Mouse (Mus musculus): ENCODE data around the gene Itpr1. TPM values are rescaled to one million over a fixed set of nuclear protein-coding genes. Genes with fewer than 3 reads are reported as not detected.

Gene Itpr1
- polyA plus RNA-seq (2015; fragmentation: Nextera tagmentation; extraction: Ambion mirVana), result 15.0 and 18.2 TPM in 2 replicates

DNA sequence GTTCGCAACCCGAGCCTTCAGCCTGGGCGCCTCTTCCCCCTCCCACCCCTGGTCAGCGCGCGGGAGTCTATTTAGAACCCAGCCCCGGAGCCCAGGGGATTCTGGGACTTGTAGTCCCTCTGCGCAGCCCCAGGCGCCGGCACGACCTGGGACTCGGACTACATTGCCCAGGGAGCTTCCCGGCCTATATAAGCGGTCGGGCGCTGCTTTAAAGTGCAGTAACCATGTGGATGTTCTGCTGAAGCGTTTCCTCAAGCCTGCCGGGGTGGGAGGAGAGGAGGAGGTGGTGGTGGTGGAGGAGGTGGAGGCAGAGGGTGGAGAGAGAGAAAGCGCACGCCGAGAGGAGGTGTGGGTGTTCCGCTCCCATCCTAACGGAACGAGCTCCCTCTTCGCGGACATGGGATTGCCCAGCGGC is at the start of gene Itpr1:
Gene Itpr1, plus strand, starts transcription at position 216 of the 415 bp plus-strand sequence.
- peak; percentile 100 for ATAC-seq
- peak within 1 kb of the TSS; percentile 64 for H3K9ac ChIP-seq (replicated peaks; ENCODE audit: low read depth, low read length)
- 0% methylated on average over 27 of the region's 27 CpGs for WGBS
- no peaks in the 10 kb centered on the region for H3K9me3 ChIP-seq (ENCODE audit: control insufficient read depth, low read length)
- H3K4me1 ChIP-seq (replicated peaks; ENCODE audit: control insufficient read depth, insufficient read depth, low read length), result peaks cover 17% of the 10 kb centered on the region
- peak within 1 kb of the TSS; percentile 81 for H3K4me3 ChIP-seq (replicated peaks; ENCODE audit: low read length)
- H3K4me2 ChIP-seq (ENCODE audit: low read length), result peak within 1 kb of the TSS; percentile 66
- H3K27ac ChIP-seq (ENCODE audit: low read length), result no peak within 1 kb of the TSS
- H3K36me3 ChIP-seq (ENCODE audit: control insufficient read depth, insufficient read depth), result no peaks in the 10 kb centered on the region
- no peaks in the 10 kb centered on the region for H3K27me3 ChIP-seq (replicated peaks; ENCODE audit: control insufficient read depth, insufficient read depth, low read length)

DNA sequence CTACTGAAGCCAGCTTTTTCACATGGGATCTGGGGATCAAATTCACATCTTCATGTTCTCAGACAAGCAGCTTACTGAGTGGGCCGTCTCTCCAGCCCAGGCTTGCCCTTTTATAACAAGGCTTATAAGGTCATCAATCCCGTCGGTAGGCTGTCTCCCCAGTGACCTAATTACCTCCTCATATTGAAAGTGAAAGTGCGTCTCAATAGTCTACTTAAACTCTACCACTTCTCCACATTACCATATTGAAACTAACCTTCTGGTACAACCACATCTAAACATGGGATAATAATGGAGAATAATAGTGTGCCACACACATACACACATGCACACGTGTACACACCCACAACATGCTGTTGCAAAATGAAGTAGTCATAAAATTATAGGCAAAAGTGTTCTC is 48.0 kb upstream of the Itpr1 start:
- Histone ChIP-seq H3K9me3 (ENCODE audit: control insufficient read depth, low read length) (no peaks in the 10 kb centered on the region), H3K4me3 (replicated peaks; ENCODE audit: low read length) (no peak overlapping the region), H3K4me1 (replicated peaks; ENCODE audit: control insufficient read depth, insufficient read depth, low read length) (no peaks in the 10 kb centered on the region), H3K27ac (ENCODE audit: low read length) (no peak overlapping the region), H3K9ac (replicated peaks; ENCODE audit: low read depth, low read length) (no peak overlapping the region), H3K27me3 (replicated peaks; ENCODE audit: control insufficient read depth, insufficient read depth, low read length) (no peaks in the 10 kb centered on the region), H3K4me2 (ENCODE audit: low read length) (no peak overlapping the region), H3K36me3 (ENCODE audit: control insufficient read depth, insufficient read depth) (no peaks in the 10 kb centered on the region)
- WGBS, result 72% methylated on average over 5 of the region's 5 CpGs
- no peak for ATAC-seq

DNA sequence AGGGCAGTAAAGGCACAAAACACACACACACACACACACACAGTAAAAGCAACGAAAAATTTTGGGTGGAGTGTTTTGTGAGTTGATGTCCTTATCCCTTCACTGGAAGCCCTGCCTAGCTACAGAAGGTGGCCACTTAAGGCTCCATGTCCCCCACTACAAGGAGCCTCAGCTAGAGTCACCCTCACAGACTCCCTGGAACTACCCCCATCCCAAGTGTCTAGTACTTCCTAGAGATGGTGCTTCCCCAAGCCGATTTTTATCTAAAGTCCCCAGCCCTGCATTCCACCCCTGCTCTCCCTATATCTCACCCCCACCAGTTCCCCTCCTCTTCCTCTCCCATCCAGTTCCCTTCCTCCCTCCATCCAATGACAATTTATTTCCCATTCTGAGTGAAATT is 47.3 kb upstream of the Itpr1 start:
- Histone ChIP-seq H3K27ac (ENCODE audit: low read length) (no peak overlapping the region), H3K4me3 (replicated peaks; ENCODE audit: low read length) (no peak overlapping the region), H3K4me2 (ENCODE audit: low read length) (no peak overlapping the region), H3K9me3 (ENCODE audit: control insufficient read depth, low read length) (no peaks in the 10 kb centered on the region), H3K4me1 (replicated peaks; ENCODE audit: control insufficient read depth, insufficient read depth, low read length) (no peaks in the 10 kb centered on the region), H3K36me3 (ENCODE audit: control insufficient read depth, insufficient read depth) (no peaks in the 10 kb centered on the region), H3K27me3 (replicated peaks; ENCODE audit: control insufficient read depth, insufficient read depth, low read length) (no peaks in the 10 kb centered on the region), H3K9ac (replicated peaks; ENCODE audit: low read depth, low read length) (no peak overlapping the region)
- no peak for ATAC-seq
- 88% methylated on average over 2 of the region's 2 CpGs for WGBS

DNA sequence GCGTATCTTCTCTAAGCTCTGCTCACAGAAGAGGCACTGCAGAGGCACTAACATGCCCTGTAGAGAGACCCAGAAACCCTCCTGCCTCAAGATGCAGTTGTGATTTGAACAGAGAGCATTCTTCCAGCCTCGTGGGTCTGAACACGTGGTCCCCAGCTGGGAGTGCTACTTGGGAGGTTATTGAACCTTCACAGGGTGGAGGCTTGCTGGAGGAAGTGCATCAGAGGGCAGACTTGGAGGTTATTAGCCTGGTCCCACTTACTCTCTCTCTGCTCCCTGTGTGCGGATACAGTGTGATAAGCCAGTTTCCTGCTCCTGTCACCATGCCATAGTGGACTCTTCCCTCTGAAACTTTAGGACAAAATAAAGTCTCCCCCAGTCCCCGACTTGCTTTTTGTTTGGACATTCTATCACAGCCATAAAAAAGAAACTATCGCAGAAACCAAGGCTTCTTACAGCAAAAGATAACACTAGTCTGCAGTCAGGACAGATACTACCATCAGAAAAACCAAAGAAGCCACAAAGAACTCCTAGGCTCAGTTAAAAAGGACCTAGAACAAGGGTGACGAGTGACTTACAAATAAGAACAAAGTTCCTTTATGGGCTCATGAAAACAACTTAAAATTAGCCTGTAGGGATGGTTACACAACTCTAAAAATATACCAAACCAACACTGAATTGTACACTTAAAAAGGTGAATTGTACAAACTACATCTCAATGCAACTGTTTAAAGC is 44.8 kb upstream of the Itpr1 start:
- H3K9ac ChIP-seq (replicated peaks; ENCODE audit: low read depth, low read length), result no peak overlapping the region
- 74% methylated on average over 7 of the region's 7 CpGs for WGBS
- no peak overlapping the region for H3K4me3 ChIP-seq (replicated peaks; ENCODE audit: low read length)
- H3K27me3 ChIP-seq (replicated peaks; ENCODE audit: control insufficient read depth, insufficient read depth, low read length), result no peaks in the 10 kb centered on the region
- H3K27ac ChIP-seq (ENCODE audit: low read length), result no peak overlapping the region
- H3K4me1 ChIP-seq (replicated peaks; ENCODE audit: control insufficient read depth, insufficient read depth, low read length), result no peaks in the 10 kb centered on the region
- no peak overlapping the region for H3K4me2 ChIP-seq (ENCODE audit: low read length)
- no peak for ATAC-seq
- peaks cover 9% of the 10 kb centered on the region for H3K36me3 ChIP-seq (ENCODE audit: control insufficient read depth, insufficient read depth)
- no peaks in the 10 kb centered on the region for H3K9me3 ChIP-seq (ENCODE audit: control insufficient read depth, low read length)

DNA sequence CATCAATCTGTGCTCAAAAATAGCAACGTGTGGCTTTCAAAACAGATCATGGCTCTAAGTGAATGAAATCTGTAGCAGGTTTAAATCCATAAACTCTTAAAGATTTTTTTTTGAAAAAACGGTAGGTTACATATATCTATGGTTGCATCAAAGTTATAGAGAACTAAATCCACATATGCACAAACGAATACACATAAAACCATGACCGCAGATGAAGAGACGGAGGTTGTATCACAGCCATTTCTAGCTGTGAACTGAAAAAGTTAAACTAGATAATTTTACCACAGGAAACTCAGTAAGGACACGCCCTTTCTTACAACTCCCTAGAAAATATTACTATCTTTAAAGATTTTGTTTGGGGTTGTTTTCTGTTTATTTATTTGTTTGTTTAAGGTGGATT is 44.2 kb upstream of the Itpr1 start:
- H3K9me3 ChIP-seq (ENCODE audit: control insufficient read depth, low read length), result no peaks in the 10 kb centered on the region
- H3K4me2 ChIP-seq (ENCODE audit: low read length), result no peak overlapping the region
- no peak overlapping the region for H3K9ac ChIP-seq (replicated peaks; ENCODE audit: low read depth, low read length)
- no peak for ATAC-seq
- peaks cover 10% of the 10 kb centered on the region for H3K36me3 ChIP-seq (ENCODE audit: control insufficient read depth, insufficient read depth)
- 92% methylated on average over 6 of the region's 6 CpGs for WGBS
- no peak overlapping the region for H3K27ac ChIP-seq (ENCODE audit: low read length)
- H3K4me3 ChIP-seq (replicated peaks; ENCODE audit: low read length), result no peak overlapping the region
- no peaks in the 10 kb centered on the region for H3K27me3 ChIP-seq (replicated peaks; ENCODE audit: control insufficient read depth, insufficient read depth, low read length)
- H3K4me1 ChIP-seq (replicated peaks; ENCODE audit: control insufficient read depth, insufficient read depth, low read length), result no peaks in the 10 kb centered on the region

DNA sequence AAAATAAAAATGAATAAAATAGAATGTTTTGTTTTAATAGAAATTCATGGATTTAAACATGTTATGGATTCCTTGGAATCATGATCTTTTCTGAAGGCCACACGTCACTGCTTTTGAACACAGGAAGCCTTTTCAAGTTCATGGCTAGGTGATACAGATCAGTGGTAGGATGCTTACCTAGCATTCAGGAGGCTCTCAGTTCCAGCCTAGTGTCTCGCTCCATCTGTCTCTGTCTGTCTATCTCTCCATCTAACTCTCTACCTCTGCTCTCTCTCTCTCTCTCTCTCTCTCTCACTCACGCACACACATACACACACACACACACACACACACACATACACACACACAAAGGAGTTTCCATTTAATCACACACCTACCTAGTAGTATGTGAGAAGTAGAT is 43.4 kb upstream of the Itpr1 start:
- no peak for ATAC-seq
- Histone ChIP-seq H3K4me1 (replicated peaks; ENCODE audit: control insufficient read depth, insufficient read depth, low read length) (no peaks in the 10 kb centered on the region), H3K27me3 (replicated peaks; ENCODE audit: control insufficient read depth, insufficient read depth, low read length) (no peaks in the 10 kb centered on the region), H3K9me3 (ENCODE audit: control insufficient read depth, low read length) (no peaks in the 10 kb centered on the region), H3K27ac (ENCODE audit: low read length) (no peak overlapping the region), H3K4me2 (ENCODE audit: low read length) (no peak overlapping the region), H3K9ac (replicated peaks; ENCODE audit: low read depth, low read length) (no peak overlapping the region), H3K4me3 (replicated peaks; ENCODE audit: low read length) (no peak overlapping the region), H3K36me3 (ENCODE audit: control insufficient read depth, insufficient read depth) (peaks cover 10% of the 10 kb centered on the region)
- WGBS, result 97% methylated on average over 3 of the region's 3 CpGs

DNA sequence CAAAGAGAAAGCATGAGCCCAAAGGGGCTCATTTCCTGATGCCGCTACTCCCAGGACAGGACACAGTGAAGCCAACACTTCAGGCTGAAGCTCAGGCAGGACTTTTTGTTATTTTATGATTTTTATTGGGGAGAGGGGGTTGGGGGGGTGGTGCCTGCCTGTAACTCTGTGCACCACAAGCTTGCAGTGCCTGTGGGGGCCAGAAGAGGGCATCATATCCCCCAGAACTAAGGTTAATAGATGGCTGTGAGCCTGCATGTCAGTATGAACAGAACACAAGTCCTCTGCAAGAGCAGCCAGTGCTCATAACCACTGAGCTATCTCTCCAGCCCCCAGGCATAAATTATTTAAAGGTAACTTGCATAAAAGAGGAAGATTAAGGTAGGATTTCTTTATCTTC is 40.7 kb upstream of the Itpr1 start:
- 95% methylated on average over 1 of the region's 1 CpGs for whole genome bisulfite sequencing
- ATAC-seq, result no peak
- Histone ChIP-seq H3K4me1 (replicated peaks; ENCODE audit: control insufficient read depth, insufficient read depth, low read length) (no peaks in the 10 kb centered on the region), H3K9ac (replicated peaks; ENCODE audit: low read depth, low read length) (no peak overlapping the region), H3K27me3 (replicated peaks; ENCODE audit: control insufficient read depth, insufficient read depth, low read length) (no peaks in the 10 kb centered on the region), H3K4me3 (replicated peaks; ENCODE audit: low read length) (no peak overlapping the region), H3K36me3 (ENCODE audit: control insufficient read depth, insufficient read depth) (peaks cover 13% of the 10 kb centered on the region), H3K4me2 (ENCODE audit: low read length) (no peak overlapping the region), H3K27ac (ENCODE audit: low read length) (no peak overlapping the region), H3K9me3 (ENCODE audit: control insufficient read depth, low read length) (no peaks in the 10 kb centered on the region)

DNA sequence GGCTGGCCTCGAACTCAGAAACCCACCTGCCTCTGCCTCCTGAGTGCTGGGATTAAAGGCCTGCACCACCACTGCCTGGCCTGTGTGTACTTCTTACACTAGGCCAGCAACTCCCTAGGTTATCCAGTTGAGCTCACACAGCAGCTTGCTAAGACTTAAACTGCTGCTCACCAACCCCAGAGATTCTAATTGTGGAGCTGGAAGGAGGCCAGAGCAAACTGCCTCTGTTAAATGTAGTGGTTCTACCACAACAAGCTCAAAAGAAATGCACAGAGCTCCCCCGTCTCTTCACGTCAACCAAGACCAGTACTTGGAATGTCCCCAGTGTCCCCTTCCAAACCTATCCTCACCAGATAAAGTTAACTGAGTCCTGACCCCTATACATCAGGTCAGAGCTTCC is 38.7 kb upstream of the Itpr1 start:
- no peaks in the 10 kb centered on the region for H3K9me3 ChIP-seq (ENCODE audit: control insufficient read depth, low read length)
- no peak for ATAC-seq
- H3K36me3 ChIP-seq (ENCODE audit: control insufficient read depth, insufficient read depth), result peaks cover 13% of the 10 kb centered on the region
- no peak overlapping the region for H3K4me2 ChIP-seq (ENCODE audit: low read length)
- no peaks in the 10 kb centered on the region for H3K4me1 ChIP-seq (replicated peaks; ENCODE audit: control insufficient read depth, insufficient read depth, low read length)
- WGBS, result 91% methylated on average over 3 of the region's 3 CpGs
- H3K9ac ChIP-seq (replicated peaks; ENCODE audit: low read depth, low read length), result no peak overlapping the region
- H3K27me3 ChIP-seq (replicated peaks; ENCODE audit: control insufficient read depth, insufficient read depth, low read length), result no peaks in the 10 kb centered on the region
- no peak overlapping the region for H3K4me3 ChIP-seq (replicated peaks; ENCODE audit: low read length)
- H3K27ac ChIP-seq (ENCODE audit: low read length), result no peak overlapping the region

DNA sequence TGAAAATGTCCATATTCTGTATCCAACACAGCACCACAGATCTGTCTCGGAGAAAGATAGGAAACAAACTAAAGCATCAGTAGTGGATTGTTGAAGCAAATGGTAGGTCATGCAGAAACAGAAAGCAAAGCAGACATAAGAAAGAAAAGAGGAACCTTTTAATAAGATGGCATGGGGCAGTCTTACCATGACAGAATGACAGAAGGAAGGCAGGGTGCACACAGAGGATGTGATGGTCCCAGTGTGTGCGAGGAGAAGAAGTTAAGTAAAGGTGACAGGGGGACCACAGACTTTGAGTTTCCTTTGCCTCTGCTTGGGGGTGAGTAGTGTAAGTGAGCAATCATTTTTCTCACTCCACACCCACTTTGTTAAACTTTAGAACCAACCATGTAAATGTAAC is 33.8 kb upstream of the Itpr1 start:
- Histone ChIP-seq H3K27ac (ENCODE audit: low read length) (no peak overlapping the region), H3K4me2 (ENCODE audit: low read length) (no peak overlapping the region), H3K36me3 (ENCODE audit: control insufficient read depth, insufficient read depth) (0 out of 2 replicates have a peak, but pooled peaks cover 3% of the 10 kb centered on the region), H3K27me3 (replicated peaks; ENCODE audit: control insufficient read depth, insufficient read depth, low read length) (no peaks in the 10 kb centered on the region), H3K9me3 (ENCODE audit: control insufficient read depth, low read length) (no peaks in the 10 kb centered on the region), H3K4me3 (replicated peaks; ENCODE audit: low read length) (no peak overlapping the region), H3K4me1 (replicated peaks; ENCODE audit: control insufficient read depth, insufficient read depth, low read length) (no peaks in the 10 kb centered on the region), H3K9ac (replicated peaks; ENCODE audit: low read depth, low read length) (no peak overlapping the region)
- ATAC-seq, result no peak
- 95% methylated on average over 2 of the region's 2 CpGs for WGBS
